Mouse (Mus musculus) hematopoietic stem cell, adult 5-6 weeks (primary cell): ENCODE data around the gene Txn2. TPM values are rescaled to one million over a fixed set of nuclear protein-coding genes. Genes with fewer than 3 reads are reported as not detected.
A peak's percentile ranks its signal among the peaks of the same experiment; 100 is the strongest.

Experiments
- ATAC-seq, 2 experiments: fragments of 125-278 bp in 1 of 2; replicated peaks in 1 of 2; 2 replicates each; pipeline ENCODE4 v1.8.0; 2016 to 2017; ENCODE audit warnings: inconsistent platforms in 2 of 2, mild to moderate bottlenecking in 2 of 2, moderate number of reproducible peaks in 2 of 2, low read depth in 1 of 2, moderate TSS enrichment in 1 of 2; ENCODE audit not compliant: low FRiP score in 2 of 2, poor library complexity in 2 of 2, severe bottlenecking in 2 of 2, insufficient read depth in 1 of 2, low TSS enrichment in 1 of 2
- total RNA-seq: library from RNA; stranded (forward); fragments of 172-1452, 232-1000 nt; gene quantifications from 2 replicates; pipeline ENCODE4 v1.2.3, GENCODE M21; 2017

The Txn2 gene
- total RNA-seq, 1 experiment from 2014 or later: 54.5 TPM

DNA sequence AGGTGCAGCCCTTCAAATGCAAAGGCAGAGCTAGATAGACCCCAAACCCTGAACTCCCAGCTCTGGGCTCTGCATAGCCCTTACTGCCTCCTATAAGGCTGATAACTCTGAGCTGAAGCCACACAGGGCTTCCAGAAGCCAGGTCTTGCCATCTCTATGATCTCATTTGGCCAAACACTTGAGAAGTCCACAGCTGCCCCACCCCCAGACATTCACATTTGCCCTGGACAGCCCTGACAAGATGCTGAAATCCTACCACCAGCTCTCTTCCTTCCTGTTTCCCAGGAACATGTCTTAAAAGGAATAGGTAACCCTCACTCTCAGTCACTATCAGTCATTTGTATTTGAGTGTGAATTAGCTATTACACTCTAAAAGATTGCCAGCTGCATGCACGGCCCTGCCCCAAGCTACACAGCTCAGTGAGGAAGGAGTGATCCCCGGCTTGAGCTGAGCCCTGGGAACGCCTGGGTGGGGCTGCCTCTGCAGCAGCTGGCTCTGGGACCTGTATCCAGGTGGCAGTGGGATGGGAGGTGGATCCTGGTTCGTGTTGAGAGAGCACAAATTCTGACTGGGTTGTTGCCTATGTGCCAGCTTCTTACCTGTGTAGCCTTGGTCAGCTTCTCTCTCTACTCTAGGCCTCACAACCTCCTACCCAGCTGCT lies 38.9 kb downstream of the Txn2 start:
- ATAC-seq: no peak

- no peak for ATAC-seq
These were observed 40.5 kb downstream of the Txn2 start for GRCm38 (mm10) chr15:77888286-77888685.

- ATAC-seq: no peak
These were observed 41.7 kb downstream of the Txn2 start for GRCm38 (mm10) chr15:77887093-77887488.

DNA sequence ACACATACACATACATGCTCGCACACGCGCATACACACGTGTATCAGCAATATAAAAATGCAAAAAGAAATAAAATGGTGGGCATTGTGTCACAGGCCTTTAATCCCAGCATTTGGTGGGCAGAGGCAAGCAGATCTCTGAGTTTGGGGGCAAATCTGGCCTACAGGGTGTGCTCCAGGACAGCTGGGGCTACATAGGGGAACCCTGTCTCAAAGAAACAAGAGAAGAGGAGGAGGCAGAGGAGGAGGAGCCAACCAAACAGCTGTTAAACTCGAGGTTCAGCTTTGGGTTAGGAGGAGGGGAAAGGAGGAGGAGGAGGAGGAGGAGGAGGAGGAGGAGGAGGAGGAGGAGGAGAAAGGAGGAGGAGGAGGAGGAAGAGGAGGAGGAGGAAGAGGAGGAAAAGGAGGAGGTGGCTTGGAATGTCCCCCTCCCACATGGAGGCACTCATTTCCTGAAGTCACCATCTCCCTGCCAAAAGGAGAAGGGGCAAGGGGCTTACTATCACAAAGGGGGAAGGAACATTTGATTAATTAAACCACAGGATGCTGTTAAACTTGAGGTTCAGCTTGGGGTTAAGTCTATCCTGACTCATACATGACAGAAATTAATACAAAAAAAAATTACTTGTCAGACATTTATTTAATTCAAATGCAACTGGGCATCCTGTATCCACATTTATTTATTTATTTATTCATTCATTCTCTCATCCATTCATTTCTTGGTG lies 42.3 kb downstream of the Txn2 start:
- peak; percentile 23 to 52; a peak in 2 of 4 replicates for ATAC-seq

GRCm38 (mm10) chr15:77885945-77886344 lies 42.9 kb downstream of the Txn2 start:
- ATAC-seq: no peak

- ATAC-seq: no peak; a peak in 1 of 4 replicates
These were observed 43.6 kb downstream of the Txn2 start for GRCm38 (mm10) chr15:77885159-77885558.

GRCm38 (mm10) chr15:77883697-77884010 lies 45.2 kb downstream of the Txn2 start:
- no peak for ATAC-seq

DNA sequence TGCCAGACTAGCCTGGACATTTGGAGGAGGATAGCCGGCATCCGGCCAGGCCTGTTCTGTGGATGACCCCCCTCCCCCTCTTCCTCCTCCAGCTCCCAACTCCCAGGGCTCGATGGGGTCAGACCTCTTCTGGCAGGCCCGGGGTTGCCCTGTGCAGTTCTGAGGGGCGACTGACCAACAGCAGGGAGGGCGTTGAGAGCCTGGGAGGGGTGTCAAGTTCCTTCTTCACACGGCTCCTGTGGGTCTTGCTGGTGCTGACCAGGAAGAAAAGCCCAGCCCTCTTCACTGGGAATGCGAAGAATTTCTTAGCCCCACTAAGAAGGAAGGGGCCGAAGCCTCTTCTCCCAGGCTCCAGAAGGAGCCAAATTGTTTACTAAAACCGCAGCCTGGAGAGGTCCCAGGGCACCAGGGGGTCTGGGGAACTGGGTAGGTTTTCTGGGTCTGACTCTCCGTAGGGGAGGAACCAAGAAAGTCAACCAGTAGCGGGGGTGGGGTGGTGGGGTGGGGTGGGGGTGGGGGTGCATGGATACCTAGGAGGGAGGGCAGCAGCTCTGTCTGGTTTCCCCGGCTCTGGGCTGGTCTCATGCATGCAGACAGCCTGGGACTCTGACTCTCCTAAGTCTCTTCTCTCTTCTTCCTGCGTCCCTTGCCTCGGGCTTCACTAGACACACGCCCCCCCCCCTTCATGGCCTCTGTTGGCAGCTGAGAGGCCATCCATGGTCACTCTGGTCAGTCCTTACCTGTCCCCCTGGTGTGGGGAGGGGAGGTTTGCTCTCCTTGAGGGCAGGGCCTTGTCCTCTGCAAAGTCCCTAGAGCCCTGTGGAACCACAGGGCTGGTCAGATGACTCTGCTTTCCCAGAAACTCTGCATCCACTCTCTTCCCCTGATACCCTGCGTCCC lies 45.8 kb downstream of the Txn2 start:
- no peak for ATAC-seq

DNA sequence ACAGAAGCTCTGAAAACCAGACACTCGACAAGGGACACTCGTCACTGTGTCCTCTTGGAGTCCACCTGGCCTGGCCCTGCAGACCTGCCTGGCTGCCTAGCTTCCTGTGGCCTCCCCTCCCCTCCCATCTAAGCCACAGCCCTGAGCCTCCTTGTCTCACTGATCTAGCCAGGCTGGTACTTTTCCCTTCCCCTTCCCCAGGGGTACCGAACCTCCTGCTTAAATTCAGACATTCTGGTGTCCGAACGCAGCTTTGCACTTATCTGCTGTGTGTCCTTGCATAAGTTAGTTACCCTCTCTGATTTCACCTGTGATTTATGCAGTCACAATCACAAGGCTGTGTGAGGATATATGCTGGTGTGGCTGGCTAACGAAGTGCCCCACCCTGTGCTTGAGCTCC lies 46.5 kb downstream of the Txn2 start:
- no peak for ATAC-seq

GRCm38 (mm10) chr15:77881698-77882097 lies 47.1 kb downstream of the Txn2 start:
- peak; percentile 60 to 62 for ATAC-seq

DNA sequence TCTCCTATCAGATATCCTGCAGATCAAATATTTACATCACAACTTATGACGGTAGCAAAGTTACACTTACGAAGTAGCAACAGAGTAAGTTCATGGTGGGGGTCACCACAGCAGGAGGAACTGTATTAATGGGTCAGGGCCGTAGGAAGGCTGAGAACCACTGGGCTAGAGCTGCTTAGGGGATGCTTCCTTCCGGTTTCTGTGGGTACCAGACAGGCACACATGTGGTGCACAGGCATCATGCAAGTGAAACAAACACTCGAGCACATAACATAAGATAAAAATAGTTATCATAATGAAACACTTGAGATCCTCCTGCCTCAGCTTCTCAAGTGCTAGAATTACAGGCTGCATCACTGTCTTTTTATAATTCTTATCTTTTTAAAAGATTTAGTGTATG lies 48.1 kb downstream of the Txn2 start:
- ATAC-seq: no peak

GRCm38 (mm10) chr15:77879756-77880155 lies 49.0 kb downstream of the Txn2 start:
- no peak for ATAC-seq

- ATAC-seq: no peak
These were observed 51.6 kb downstream of the Txn2 start for GRCm38 (mm10) chr15:77877209-77877608.

DNA sequence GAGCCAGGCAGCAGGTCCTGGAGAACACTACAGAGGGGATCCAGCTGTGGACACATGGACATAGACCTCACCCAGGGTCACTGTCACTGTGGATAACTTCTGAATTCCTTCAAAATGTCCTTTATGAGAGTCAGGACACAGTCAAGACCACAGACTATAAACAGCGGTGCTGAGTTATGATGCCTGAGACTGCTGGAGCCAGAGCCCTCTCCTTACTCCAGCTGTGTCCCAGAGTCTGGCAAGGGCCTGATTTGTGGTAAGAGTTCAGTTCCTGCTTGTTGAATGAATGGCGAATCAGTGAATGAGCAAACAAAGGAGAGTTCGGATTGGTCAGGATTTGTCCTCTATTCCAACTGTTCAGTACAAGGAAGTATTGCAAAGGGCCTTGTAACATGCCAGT lies 52.1 kb downstream of the Txn2 start:
- no peak for ATAC-seq

DNA sequence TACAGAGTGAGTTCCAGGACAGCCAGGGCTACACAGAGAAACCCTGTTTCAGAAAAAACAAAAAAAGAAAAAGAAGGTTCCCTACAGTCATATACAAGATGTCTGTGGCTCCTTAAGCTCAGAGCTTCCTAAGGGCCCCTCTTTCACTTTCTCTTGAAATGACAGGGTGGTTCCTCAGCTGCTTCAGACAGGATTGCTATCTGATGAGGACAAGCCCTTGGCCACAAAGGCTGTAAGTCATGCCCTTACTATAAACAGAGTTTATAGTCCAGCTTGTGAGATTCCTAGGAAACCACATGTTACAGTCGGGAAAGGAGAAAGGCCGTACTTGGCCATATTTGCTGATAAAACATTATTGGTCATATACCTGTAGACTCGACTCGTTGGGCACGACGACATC lies 52.9 kb downstream of the Txn2 start:
- no peak for ATAC-seq

- peak in 1 of 2 experiments; percentile 77; a peak in 2 of 4 replicates for ATAC-seq
These were observed 54.0 kb downstream of the Txn2 start for GRCm38 (mm10) chr15:77874807-77875206.

DNA sequence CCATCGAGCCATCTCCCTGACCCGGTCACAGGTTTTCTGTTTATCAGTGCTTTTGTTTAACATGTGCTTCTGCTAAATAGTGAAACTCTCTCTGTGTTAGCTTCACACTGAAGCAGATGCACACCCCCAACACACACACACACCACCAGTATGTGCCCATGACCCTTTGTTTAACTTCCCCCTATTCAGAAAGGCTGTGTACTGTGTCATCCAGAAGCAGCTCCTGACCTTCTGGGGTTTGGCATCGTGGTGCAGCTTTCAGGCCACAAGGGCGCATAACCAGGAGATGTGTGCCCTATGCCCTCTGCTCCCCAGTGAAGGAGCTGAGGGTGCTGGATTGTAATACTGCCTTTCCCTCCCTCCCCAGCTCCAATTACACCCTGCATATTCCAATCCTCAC lies 54.5 kb downstream of the Txn2 start:
- peak in 1 of 2 experiments; percentile 75; a peak in 1 of 4 replicates for ATAC-seq

DNA sequence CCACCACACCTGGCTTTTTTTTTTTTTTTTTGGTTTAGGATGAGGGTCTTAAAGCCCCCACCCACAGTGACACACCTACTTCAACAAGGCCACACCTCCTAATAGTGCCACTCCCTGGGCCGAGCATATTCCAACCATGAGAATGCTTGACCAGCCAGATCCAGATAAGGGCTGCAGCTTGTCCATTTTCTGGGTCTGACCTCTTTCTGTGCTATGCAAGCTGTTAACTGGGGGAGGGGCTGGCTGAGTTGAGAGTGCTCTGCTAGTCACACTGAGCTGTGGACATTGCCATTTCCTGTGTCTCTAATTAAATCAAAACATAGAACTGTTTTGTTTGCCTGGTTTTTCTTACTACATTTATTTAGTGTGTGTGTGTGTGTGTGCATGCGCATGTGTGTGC lies 55.2 kb downstream of the Txn2 start:
- ATAC-seq: no peak
